ENCODE assay signal across 13 mouse cellular contexts in genomic region chr5:77181508-77181907, GRCm38 (mm10). TPM values are rescaled to one million over a fixed set of nuclear protein-coding genes. Genes with fewer than 3 reads are reported as not detected.
DNase-seq lines count a peak whose midpoint lies in the region; ATAC-seq and TF ChIP-seq lines count a peak whose summit lies in the region.
"Had no signal": no experiment of that assay in that cellular context is flagged by ENCODE, and none has a peak within 500 bp of the region (broad histone marks: within the 10 kb centered on the region; RNA-seq: fewer than 3 reads in every experiment).

No protein-coding gene starts in this region.

- H3K4me3 ChIP-seq in intestine, embryonic 16.5 days (ENCODE audit: low read length) = no peak overlapping the region
- no peak overlapping the region for H3K4me3 ChIP-seq in midbrain, postnatal 0 days (ENCODE audit: low read depth, low read length)

- no peaks in the 10 kb centered on the region for H3K4me1 ChIP-seq in intestine, embryonic 16.5 days (ENCODE audit: control insufficient read depth, insufficient read depth, low read length)
- no peaks in the 10 kb centered on the region for H3K4me1 ChIP-seq in midbrain, postnatal 0 days (ENCODE audit: insufficient read depth, low read length)

- 77% methylated on average over 7 of the region's 7 CpGs for WGBS in intestine, embryonic 16.5 days
- 89% methylated on average over 7 of the region's 7 CpGs for WGBS in midbrain, postnatal 0 days

- no peak overlapping the region for H3K4me2 ChIP-seq in intestine, embryonic 16.5 days (ENCODE audit: low read depth, low read length)
- H3K4me2 ChIP-seq in midbrain, postnatal 0 days (ENCODE audit: low read depth, low read length, poor library complexity, severe bottlenecking) = no peak overlapping the region

- no peak overlapping the region for H3K9ac ChIP-seq in intestine, embryonic 16.5 days (ENCODE audit: low read depth, low read length)
- no peak overlapping the region for H3K9ac ChIP-seq in midbrain, postnatal 0 days (replicated peaks; ENCODE audit: low read length, poor library complexity, severe bottlenecking)

- peak; percentile 50; the same call in 1 of the 2 replicates for ATAC-seq in intestine, embryonic 16.5 days
- no peak for ATAC-seq in cerebellum, adult (ENCODE audit: insufficient number of reproducible peaks, low FRiP score, low TSS enrichment)
- ATAC-seq in midbrain, postnatal 0 days (ENCODE audit: low FRiP score) = no peak

- H3K27ac ChIP-seq in intestine, embryonic 16.5 days (ENCODE audit: low read length) = no peak overlapping the region
- H3K27ac ChIP-seq in midbrain, postnatal 0 days (ENCODE audit: low read depth, low read length) = no peak overlapping the region

- peak; percentile 20 to 57 for DNase-seq in urinary bladder, postnatal 36 days (ENCODE audit: low spot score in 2 of 2)
- no peak for DNase-seq in urinary bladder, postnatal 25 days (ENCODE audit: low spot score)
- peak; percentile 62 to 81 for DNase-seq in gastrocnemius, postnatal 4 days (ENCODE audit: low spot score in 2 of 2)
- DNase-seq in kidney, adult 11 months = no peak
- DNase-seq in midbrain, postnatal 0 days (ENCODE audit: low spot score) = no peak
- DNase-seq: adrenal gland, adult 8-10 months; kidney, postnatal 14 days; right cerebral cortex, postnatal 14 days; thymus, postnatal 4 days had no signal

- no peaks in the 10 kb centered on the region for H3K9me3 ChIP-seq in intestine, embryonic 16.5 days (ENCODE audit: control insufficient read depth, low read length)
- no peaks in the 10 kb centered on the region for H3K9me3 ChIP-seq in midbrain, postnatal 0 days (ENCODE audit: low read length)

- TF ChIP-seq CTCF in midbrain, postnatal 0 days (IDR thresholded peaks at IDR 0.05) = no peak

- no peaks in the 10 kb centered on the region for H3K27me3 ChIP-seq in intestine, embryonic 16.5 days (replicated peaks; ENCODE audit: control insufficient read depth, insufficient read depth, low read length)
- no peaks in the 10 kb centered on the region for H3K27me3 ChIP-seq in midbrain, postnatal 0 days (ENCODE audit: insufficient read depth, low read length)

- H3K36me3 ChIP-seq in intestine, embryonic 16.5 days (ENCODE audit: control insufficient read depth, insufficient read depth, low read length) = no peaks in the 10 kb centered on the region
- H3K36me3 ChIP-seq in midbrain, postnatal 0 days (ENCODE audit: insufficient read depth, low read length) = no peaks in the 10 kb centered on the region

RNA-seq across cellular contexts. Expression of gene Spink2, which starts 29.8 kb away (rescaled TPM):
- total RNA-seq in gastrocnemius, postnatal 4 days (2021) = 1 to 10 TPM; 2.7 to 4.0 TPM
- polyA plus RNA-seq in intestine, embryonic 16.5 days (2015; fragmentation: Nextera tagmentation; extraction: Ambion mirVana) = 1.2 and 1.5 TPM in 2 replicates
- total RNA-seq in midbrain, postnatal 0 days (2014; rRNA removed) = not detected in 2 replicates
- 1.1 and 1.5 TPM in 2 replicates for polyA plus RNA-seq in midbrain, postnatal 0 days (2015; fragmentation: Nextera tagmentation; extraction: Ambion mirVana)
- total RNA-seq: adrenal gland, adult 8-10 months; liver, adult 2 months; megakaryocyte-erythroid progenitor cell, adult 5-6 weeks had no signal
- polyA plus RNA-seq: liver, adult 2 months had no signal

Comparison
In these comparisons a context has a peak if more than half of its experiments do, and no peak if none do; other contexts are left out.
1. DNase-seq: peak in urinary bladder, postnatal 36 days (2 of 2) and gastrocnemius, postnatal 4 days (2 of 2); none in urinary bladder, postnatal 25 days (single experiment), kidney, adult 11 months (single experiment) and midbrain, postnatal 0 days (single experiment).